Comparison of ENCODE assay signal across 9 mouse cellular contexts in the genomic region with DNA sequence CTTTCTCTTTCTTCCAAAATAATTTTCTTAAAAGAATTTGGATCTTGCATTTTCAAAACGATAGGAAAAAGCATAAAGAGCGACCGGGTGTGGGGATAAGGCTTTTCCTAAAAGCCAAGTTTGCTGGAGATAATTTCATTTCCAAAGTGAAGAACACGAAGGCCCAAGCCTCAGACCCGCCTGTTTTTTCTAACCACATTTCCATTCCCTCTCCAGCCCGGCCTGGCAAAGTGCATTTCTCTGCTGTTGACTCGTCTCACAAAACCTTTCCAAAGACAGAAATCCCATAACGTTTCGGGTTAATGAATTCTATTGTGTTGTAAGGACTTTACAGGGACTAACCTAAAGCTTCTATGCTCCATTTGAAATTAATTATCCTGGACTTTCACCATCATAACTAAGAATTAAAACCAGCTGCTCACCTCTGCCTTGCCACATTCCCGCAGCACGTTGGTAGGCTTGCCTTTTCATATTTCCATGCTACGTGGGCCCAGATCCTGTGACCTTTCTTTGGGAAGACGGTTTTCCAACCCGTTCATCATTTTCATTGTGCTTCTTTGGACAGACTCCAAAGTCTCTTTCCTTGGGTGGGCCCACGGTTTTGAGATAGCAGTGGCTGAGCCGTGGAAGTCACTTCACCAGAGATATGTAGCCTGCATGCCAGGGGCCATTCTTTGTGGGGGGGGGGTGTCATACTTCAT.
A peak's percentile ranks its signal among the peaks of the same experiment; 100 is the strongest.
DNase-seq lines count a peak whose midpoint lies in the region; ATAC-seq and TF ChIP-seq lines count a peak whose summit lies in the region.
"Had no signal": no experiment of that assay in that cellular context is flagged by ENCODE, and none has a peak within 500 bp of the region (broad histone marks: within the 10 kb centered on the region; RNA-seq: fewer than 3 reads in every experiment).

No protein-coding gene starts in this region.

- no peaks in the 10 kb centered on the region for H3K27me3 ChIP-seq in kidney, embryonic 14.5 days (ENCODE audit: control insufficient read depth, insufficient read depth, low read length)
- H3K27me3 ChIP-seq in embryonic facial prominence, embryonic 11.5 days (ENCODE audit: control insufficient read depth, insufficient read depth, low read length) = no peaks in the 10 kb centered on the region
- no peaks in the 10 kb centered on the region for H3K27me3 ChIP-seq in limb, embryonic 11.5 days (ENCODE audit: control insufficient read depth, insufficient read depth, low read length)
- no peaks in the 10 kb centered on the region for H3K27me3 ChIP-seq in liver, postnatal 0 days (ENCODE audit: insufficient read depth, low read length)
- no peaks in the 10 kb centered on the region for H3K27me3 ChIP-seq in neural tube, embryonic 15.5 days (replicated peaks)
- H3K27me3 ChIP-seq: liver, embryonic 12.5 days had no signal

- no peaks in the 10 kb centered on the region for H3K9me3 ChIP-seq in kidney, embryonic 14.5 days (ENCODE audit: control insufficient read depth, low read length)
- no peaks in the 10 kb centered on the region for H3K9me3 ChIP-seq in embryonic facial prominence, embryonic 11.5 days (replicated peaks; ENCODE audit: control insufficient read depth, low read length)
- H3K9me3 ChIP-seq in limb, embryonic 11.5 days (ENCODE audit: control insufficient read depth, low read length) = no peaks in the 10 kb centered on the region
- no peaks in the 10 kb centered on the region for H3K9me3 ChIP-seq in liver, postnatal 0 days (ENCODE audit: low read length)
- H3K9me3 ChIP-seq in neural tube, embryonic 15.5 days (replicated peaks) = no peaks in the 10 kb centered on the region
- H3K9me3 ChIP-seq: liver, embryonic 12.5 days had no signal

- H3K4me2 ChIP-seq in kidney, embryonic 14.5 days (replicated peaks; ENCODE audit: low read depth, low read length) = no peak overlapping the region
- H3K4me2 ChIP-seq in embryonic facial prominence, embryonic 11.5 days (ENCODE audit: low read depth, low read length) = no peak overlapping the region
- H3K4me2 ChIP-seq in limb, embryonic 11.5 days (ENCODE audit: low read depth, severe bottlenecking) = no peak overlapping the region
- H3K4me2 ChIP-seq in liver, postnatal 0 days (ENCODE audit: low read depth, low read length) = no peak overlapping the region
- no peak overlapping the region for H3K4me2 ChIP-seq in neural tube, embryonic 15.5 days
- H3K4me2 ChIP-seq: hindbrain, embryonic 14.5 days; liver, embryonic 12.5 days had no signal

- H3K4me3 ChIP-seq in kidney, embryonic 14.5 days (ENCODE audit: low read length) = no peak overlapping the region
- H3K4me3 ChIP-seq in embryonic facial prominence, embryonic 11.5 days (ENCODE audit: low read depth, low read length) = no peak overlapping the region
- H3K4me3 ChIP-seq in limb, embryonic 11.5 days (ENCODE audit: low read depth, low read length) = no peak overlapping the region
- H3K4me3 ChIP-seq in liver, postnatal 0 days (ENCODE audit: low read depth, low read length) = no peak overlapping the region
- no peak overlapping the region for H3K4me3 ChIP-seq in neural tube, embryonic 15.5 days (replicated peaks)
- H3K4me3 ChIP-seq: liver, embryonic 12.5 days had no signal

- no peak for TF ChIP-seq EP300 in liver, postnatal 0 days (IDR thresholded peaks at IDR 0.05; ENCODE audit: low read depth)

- peak overlapping the region; percentile 12; the same call in 1 of the 2 replicates for H3K27ac ChIP-seq in kidney, embryonic 14.5 days (ENCODE audit: low read depth, low read length)
- no peak overlapping the region for H3K27ac ChIP-seq in embryonic facial prominence, embryonic 11.5 days (replicated peaks; ENCODE audit: low read depth, low read length)
- H3K27ac ChIP-seq in limb, embryonic 11.5 days (replicated peaks; ENCODE audit: low read depth, low read length) = no peak overlapping the region; the same call in 1 of the 2 replicates
- H3K27ac ChIP-seq in liver, postnatal 0 days (ENCODE audit: low read depth) = no peak overlapping the region
- no peak overlapping the region for H3K27ac ChIP-seq in neural tube, embryonic 15.5 days (replicated peaks)
- H3K27ac ChIP-seq: hindbrain, embryonic 14.5 days; liver, embryonic 12.5 days had no signal

- H3K4me1 ChIP-seq in kidney, embryonic 14.5 days (ENCODE audit: control insufficient read depth, insufficient read depth, low read length) = no peaks in the 10 kb centered on the region
- no peaks in the 10 kb centered on the region for H3K4me1 ChIP-seq in embryonic facial prominence, embryonic 11.5 days (ENCODE audit: control insufficient read depth, insufficient read depth, low read length)
- peaks cover 5% of the 10 kb centered on the region; the same call in 1 of the 2 replicates for H3K4me1 ChIP-seq in limb, embryonic 11.5 days (ENCODE audit: control insufficient read depth, insufficient read depth, low read length)
- no peaks in the 10 kb centered on the region for H3K4me1 ChIP-seq in liver, postnatal 0 days (ENCODE audit: insufficient read depth)
- peaks cover 4% of the 10 kb centered on the region; the same call in 1 of the 2 replicates for H3K4me1 ChIP-seq in neural tube, embryonic 15.5 days
- H3K4me1 ChIP-seq: liver, embryonic 12.5 days had no signal

- no peak for DNase-seq in kidney, adult 18-20 months
- DNase-seq in adipocyte (ENCODE audit: low spot score) = peak; percentile 64
- DNase-seq in embryonic facial prominence, embryonic 11.5 days (ENCODE audit: low spot score) = peak; percentile 71
- DNase-seq in limb, embryonic 11.5 days (ENCODE audit: low spot score) = peak; percentile 46
- DNase-seq in liver, postnatal 0 days = no peak

- no peaks in the 10 kb centered on the region for H3K36me3 ChIP-seq in kidney, embryonic 14.5 days (ENCODE audit: control insufficient read depth, insufficient read depth, low read length)
- H3K36me3 ChIP-seq in embryonic facial prominence, embryonic 11.5 days (replicated peaks; ENCODE audit: control insufficient read depth, insufficient read depth, low read depth, low read length) = no peaks in the 10 kb centered on the region
- H3K36me3 ChIP-seq in limb, embryonic 11.5 days (ENCODE audit: control insufficient read depth, insufficient read depth, low read length) = no peaks in the 10 kb centered on the region
- H3K36me3 ChIP-seq in liver, postnatal 0 days (replicated peaks; ENCODE audit: insufficient read depth, low read length) = no peaks in the 10 kb centered on the region
- no peaks in the 10 kb centered on the region for H3K36me3 ChIP-seq in neural tube, embryonic 15.5 days
- H3K36me3 ChIP-seq: liver, embryonic 12.5 days had no signal

- 61% methylated on average over 16 of the region's 16 CpGs for WGBS in kidney, embryonic 14.5 days
- WGBS in embryonic facial prominence, embryonic 11.5 days = 46% methylated on average over 16 of the region's 16 CpGs
- WGBS in limb, embryonic 11.5 days = 39% methylated on average over 16 of the region's 16 CpGs
- WGBS in liver, postnatal 0 days (ENCODE audit: insufficient replicate concordance) = 64% methylated on average over 16 of the region's 16 CpGs
- WGBS in neural tube, embryonic 15.5 days = 46% methylated on average over 16 of the region's 16 CpGs

- TF ChIP-seq CTCF in liver, postnatal 0 days (IDR thresholded peaks at IDR 0.05; ENCODE audit: low read depth) = no peak

- no peak overlapping the region for H3K9ac ChIP-seq in kidney, embryonic 14.5 days (ENCODE audit: low read depth, low read length)
- no peak overlapping the region for H3K9ac ChIP-seq in embryonic facial prominence, embryonic 11.5 days (replicated peaks; ENCODE audit: low read length)
- no peak overlapping the region for H3K9ac ChIP-seq in limb, embryonic 11.5 days (ENCODE audit: low read length)
- H3K9ac ChIP-seq in liver, postnatal 0 days (replicated peaks) = no peak overlapping the region
- H3K9ac ChIP-seq in neural tube, embryonic 15.5 days (replicated peaks) = no peak overlapping the region
- H3K9ac ChIP-seq: hindbrain, embryonic 14.5 days; liver, embryonic 12.5 days had no signal

- ATAC-seq in kidney, embryonic 14.5 days (ENCODE audit: low FRiP score, low TSS enrichment) = 0 out of 2 replicates have a peak, but pooled peaks have one; percentile 55
- no peak for ATAC-seq in embryonic facial prominence, embryonic 11.5 days (replicated peaks; ENCODE audit: insufficient number of reproducible peaks, low FRiP score, low TSS enrichment, low read depth)
- no peak for ATAC-seq in limb, embryonic 11.5 days (ENCODE audit: insufficient number of reproducible peaks, low FRiP score, low TSS enrichment, low read depth)
- ATAC-seq in liver, postnatal 0 days = no peak
- no peak for ATAC-seq in neural tube, embryonic 15.5 days (ENCODE audit: low FRiP score)
- ATAC-seq: liver, embryonic 12.5 days had no signal

Comparison
In these comparisons a context has a peak if more than half of its experiments do, and no peak if none do; other contexts are left out.
1. DNase-seq: peak in adipocyte (single experiment), embryonic facial prominence, embryonic 11.5 days (single experiment) and limb, embryonic 11.5 days (single experiment); none in kidney, adult 18-20 months (single experiment) and liver, postnatal 0 days (single experiment).